Comparison of ENCODE assay signal across 10 mouse cellular contexts in genomic region chr12:99519191-99519614, GRCm38 (mm10). TPM values are rescaled to one million over a fixed set of nuclear protein-coding genes. Genes with fewer than 3 reads are reported as not detected.
DNase-seq lines count a peak whose midpoint lies in the region; ATAC-seq lines count a peak whose summit lies in the region.
"Had no signal": no experiment of that assay in that cellular context is flagged by ENCODE, and none has a peak within 500 bp of the region (broad histone marks: within the 10 kb centered on the region; RNA-seq: fewer than 3 reads in every experiment).

No protein-coding gene starts in this region.

- H3K27ac ChIP-seq in heart, embryonic 10.5 days = peak overlapping the region; percentile 68
- peak overlapping the region; percentile 63 for H3K27ac ChIP-seq in hindbrain, embryonic 15.5 days (replicated peaks)
- H3K27ac ChIP-seq: kidney, postnatal 0 days had no signal

- H3K9ac ChIP-seq in hindbrain, embryonic 15.5 days = no peak overlapping the region

- H3K9me3 ChIP-seq in heart, embryonic 10.5 days = no peaks in the 10 kb centered on the region
- H3K9me3 ChIP-seq in hindbrain, embryonic 15.5 days = no peaks in the 10 kb centered on the region

- 72% methylated on average over 9 of the region's 9 CpGs for WGBS in heart, embryonic 10.5 days
- WGBS in hindbrain, embryonic 15.5 days = 19% methylated on average over 9 of the region's 9 CpGs

- H3K27me3 ChIP-seq in heart, embryonic 10.5 days (ENCODE audit: insufficient read depth, poor library complexity, severe bottlenecking) = no peaks in the 10 kb centered on the region
- H3K27me3 ChIP-seq in hindbrain, embryonic 15.5 days = no peaks in the 10 kb centered on the region

- no peak for DNase-seq in heart, embryonic 10.5 days (ENCODE audit: low spot score)
- no peak for DNase-seq in heart, adult 9 months (ENCODE audit: low spot score in 2 of 2)
- DNase-seq in Muller cell, postnatal 12 days (ENCODE audit: inconsistent ontology term) = peak; percentile 36
- DNase-seq in cerebellum, postnatal 25 days = peak; percentile 60 to 69
- DNase-seq in spleen, postnatal 36 days (ENCODE audit: low spot score in 2 of 2) = no peak
- no peak for DNase-seq in spleen, postnatal 14 days (ENCODE audit: low spot score in 2 of 2)
- DNase-seq in urinary bladder, postnatal 36 days (ENCODE audit: low spot score in 2 of 2) = no peak

- no peak overlapping the region for H3K4me3 ChIP-seq in heart, embryonic 10.5 days
- H3K4me3 ChIP-seq in hindbrain, embryonic 15.5 days = no peak overlapping the region
- H3K4me3 ChIP-seq: myocyte had no signal

- peaks cover 7% of the 10 kb centered on the region; the same call in 1 of the 2 replicates for H3K4me1 ChIP-seq in heart, embryonic 10.5 days
- peaks cover 18% of the 10 kb centered on the region for H3K4me1 ChIP-seq in hindbrain, embryonic 15.5 days (replicated peaks)

- peak overlapping the region; percentile 17 for H3K4me2 ChIP-seq in hindbrain, embryonic 15.5 days

- H3K36me3 ChIP-seq in heart, embryonic 10.5 days = peaks cover 2% of the 10 kb centered on the region; the same call in 1 of the 2 replicates
- no peaks in the 10 kb centered on the region for H3K36me3 ChIP-seq in hindbrain, embryonic 15.5 days

- peak; percentile 86 for ATAC-seq in hindbrain, embryonic 15.5 days (ENCODE audit: low FRiP score, low read depth)

RNA-seq across cellular contexts. Expression of gene Foxn3, which starts 44.2 kb away (rescaled TPM):
- 60.5 and 65.2 TPM in 2 replicates for polyA plus RNA-seq in heart, embryonic 10.5 days (2016; fragmentation: Nextera tagmentation; extraction: Ambion mirVana)
- polyA plus RNA-seq in hindbrain, embryonic 15.5 days (2015; fragmentation: Nextera tagmentation; extraction: Ambion mirVana) = 78.1 and 78.4 TPM in 2 replicates

Comparison
In these comparisons a context has a peak if more than half of its experiments do, and no peak if none do; other contexts are left out.
1. DNase-seq: peak in Muller cell, postnatal 12 days (single experiment) and cerebellum, postnatal 25 days (2 of 2); none in heart, embryonic 10.5 days (single experiment), heart, adult 9 months (0 of 2), spleen, postnatal 36 days (0 of 2), spleen, postnatal 14 days (0 of 2) and urinary bladder, postnatal 36 days (0 of 2).